Mouse (Mus musculus) cerebellum, postnatal 10 days (tissue): ENCODE results near the gene Olfr154.
"Not testable (repeated sequence)": the region's sequence is repeated elsewhere in the genome, so short reads cannot be mapped to it uniquely, and the experiment has no call there.

ENCODE experiments used
- DNase-seq, 2 experiments: peaks; one replicate each; pipeline ENCODE4 v3.0.0; 2021; ENCODE audit warnings: mixed read lengths in 2 of 2

Gene Olfr154

DNA sequence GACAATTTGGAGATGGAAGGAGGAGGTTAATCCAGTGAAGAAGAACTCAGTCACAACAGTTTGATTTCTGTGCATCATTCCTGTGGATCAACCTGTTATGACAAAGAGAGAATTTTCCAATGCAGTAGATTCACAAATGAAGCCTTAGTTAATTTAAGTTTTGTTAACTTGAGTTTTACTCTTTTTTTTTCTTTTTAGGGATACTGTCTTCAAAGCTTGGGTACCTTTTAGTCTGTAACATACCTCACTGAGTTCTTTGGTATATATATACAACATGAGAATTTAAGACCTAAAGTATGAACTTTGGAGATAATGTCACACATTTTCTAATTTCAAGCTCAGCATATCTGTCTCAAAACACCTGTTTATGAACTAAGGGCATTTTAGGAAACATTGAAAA lies at the start of gene Olfr154:
Olfr154 (minus strand) TSS at position 101 of the 400 bp plus-strand sequence.
- not testable (repeated sequence) for DNase-seq

DNA sequence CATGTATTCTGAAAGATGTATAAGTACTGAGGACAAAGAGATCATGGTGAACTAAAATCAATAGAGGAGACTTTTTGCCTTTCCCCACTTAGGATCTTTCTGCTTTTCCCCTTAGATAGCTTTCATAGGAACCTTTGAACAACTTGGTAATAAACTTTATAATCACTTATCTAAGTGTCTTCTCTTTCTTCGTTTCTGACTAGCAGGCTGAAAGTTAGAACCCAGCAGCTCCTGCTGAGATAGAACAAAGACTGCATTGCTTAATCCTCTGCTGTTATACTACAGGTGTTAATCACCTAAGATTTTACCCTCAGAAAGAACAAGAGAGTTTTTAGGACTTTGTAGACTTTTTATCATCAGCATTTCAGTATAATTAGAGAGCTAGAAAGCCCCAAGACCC lies 46.9 kb upstream of the Olfr154 start:
- DNase-seq: no peak

DNA sequence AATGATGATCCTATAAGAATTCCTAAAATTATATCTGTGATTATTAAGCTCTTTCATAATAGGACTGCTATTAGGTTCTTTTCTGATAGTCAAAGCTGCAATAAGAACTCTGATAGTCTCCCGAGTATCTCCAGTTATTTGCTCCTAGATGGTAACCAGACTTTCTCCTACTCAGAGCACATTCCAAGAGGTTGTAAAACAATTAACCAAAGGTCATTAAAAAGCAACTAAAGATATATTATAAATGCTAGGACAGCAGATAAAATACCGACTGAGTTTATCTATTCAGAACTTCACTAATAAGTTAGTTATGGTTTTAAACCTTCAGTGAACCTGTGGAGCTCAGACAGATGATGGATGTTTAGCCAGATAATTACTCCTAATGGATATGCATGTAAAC lies 46.4 kb upstream of the Olfr154 start:
- not testable (repeated sequence) for DNase-seq

DNA sequence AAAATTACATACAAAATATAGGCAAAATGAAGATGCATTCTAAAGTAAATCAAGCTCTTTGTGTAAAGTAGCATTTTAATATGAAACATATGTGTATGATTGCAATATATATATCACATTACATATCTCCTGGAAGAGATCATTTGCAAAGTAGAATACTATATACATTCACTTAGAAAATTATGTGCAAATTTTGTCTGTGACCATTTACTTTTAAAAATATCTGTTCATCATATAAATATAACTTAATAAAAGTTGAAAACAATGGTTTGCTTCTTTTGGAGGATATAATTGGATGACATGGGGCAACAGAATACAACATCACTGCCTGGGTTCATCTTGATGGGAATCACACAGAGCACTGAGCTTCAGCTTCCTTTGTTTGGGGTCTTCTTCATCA lies 24.9 kb upstream of the Olfr154 start, which contains the start of gene Olfr1008:
Olfr1008 (plus strand) TSS at position 301 of the 400 bp plus-strand sequence.
- DNase-seq: no peak

DNA sequence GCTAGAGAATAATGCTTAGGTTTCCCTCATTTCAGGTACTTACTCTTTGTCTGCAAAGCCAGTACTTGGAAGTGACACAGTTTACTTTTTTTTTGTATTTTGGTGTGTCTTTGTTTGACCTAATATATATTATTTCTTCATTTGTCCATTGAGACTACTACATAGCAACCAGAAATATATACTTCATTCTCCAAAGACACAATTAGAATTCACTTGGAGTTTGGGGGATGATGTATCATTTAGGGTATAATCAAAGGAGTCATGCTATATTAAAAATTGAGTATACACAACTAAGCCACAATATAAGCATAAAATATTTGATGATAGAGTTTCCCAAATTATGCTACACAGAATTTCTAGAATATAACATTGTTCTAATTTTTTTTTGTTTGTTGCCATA lies 14.4 kb upstream of the Olfr154 start, which contains the start of gene Olfr1006:
Olfr1006 (minus strand) TSS at position 101 of the 400 bp plus-strand sequence.
- DNase-seq: no peak

DNA sequence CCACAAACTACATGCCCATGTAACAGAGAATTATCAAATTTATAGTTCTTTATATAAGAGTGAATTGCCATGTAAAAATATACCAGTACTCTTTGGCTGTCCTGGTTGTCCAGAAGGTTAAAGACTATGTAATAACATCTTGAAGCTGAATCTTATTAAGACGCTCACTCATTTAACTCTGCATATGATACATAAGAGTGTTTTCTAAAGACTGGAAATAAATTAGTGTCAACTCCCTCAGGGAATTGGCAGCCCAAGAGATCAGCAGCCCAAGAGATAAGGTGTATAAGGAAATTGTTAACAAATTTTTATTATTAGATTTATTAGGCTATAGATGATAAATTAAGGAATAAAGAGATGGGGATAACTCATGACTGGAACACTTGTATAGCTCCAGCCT lies 13.7 kb downstream of the Olfr154 start, which contains the start of gene Olfr1002:
Olfr1002 (minus strand) TSS at position 101 of the 400 bp plus-strand sequence.
- DNase-seq: no peak
